In the genomic region with DNA sequence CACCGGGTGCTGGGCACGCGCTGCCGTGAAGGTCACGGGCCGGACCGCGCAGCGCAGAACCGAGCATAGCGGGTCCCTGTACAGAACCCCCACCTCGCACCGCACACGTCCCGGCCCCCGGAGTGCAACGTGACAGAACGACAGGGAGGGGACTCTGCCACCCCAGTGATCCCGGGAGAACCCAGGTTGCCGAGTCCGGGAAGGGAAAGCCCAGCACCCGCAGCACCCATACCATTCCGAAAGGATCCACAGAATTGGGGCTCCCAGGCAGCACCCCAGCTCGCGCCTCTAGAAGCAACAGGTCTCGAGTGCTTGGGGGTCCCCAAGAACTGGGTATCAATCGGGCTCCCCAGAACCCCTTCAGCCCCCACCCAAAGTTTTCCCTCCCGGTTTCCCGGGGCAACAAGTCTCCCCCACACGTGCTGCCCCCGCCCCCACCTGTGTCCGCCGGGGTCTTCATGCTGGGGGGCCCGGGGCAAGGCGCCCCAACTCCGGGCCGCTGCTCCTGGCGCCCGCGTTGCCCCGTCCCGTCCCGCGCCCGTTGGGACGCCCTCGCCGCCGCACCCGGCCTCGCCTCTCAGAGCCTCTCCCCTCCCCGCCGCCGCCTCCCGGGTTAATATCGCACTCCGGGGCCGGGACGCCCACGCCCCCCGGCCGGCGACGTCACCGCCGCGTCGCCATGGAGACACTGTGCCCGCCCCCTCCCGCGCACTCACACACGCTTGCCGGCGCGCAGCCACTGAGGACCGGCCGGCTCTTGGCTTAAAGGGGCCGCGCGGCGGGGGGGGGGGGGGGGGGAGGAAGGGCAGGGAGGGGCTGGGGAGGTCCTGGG, we compare ENCODE assay signal across 8 mouse cellular contexts. TPM values are rescaled to one million over a fixed set of nuclear protein-coding genes. Genes with fewer than 3 reads are reported as not detected.
DNase-seq lines count a peak whose midpoint lies in the region; ATAC-seq lines count a peak whose summit lies in the region.

Gene Erf (minus strand): TSS at position 621 of the 832 bp plus-strand sequence.

- H3K4me2 ChIP-seq in lung, embryonic 16.5 days (ENCODE audit: low read depth, low read length) = peak within 1 kb of the TSS; percentile 95

- no peaks in the 10 kb centered on the region for H3K27me3 ChIP-seq in hindbrain, embryonic 10.5 days (ENCODE audit: insufficient read depth, poor library complexity, severe bottlenecking)
- no peaks in the 10 kb centered on the region for H3K27me3 ChIP-seq in lung, embryonic 16.5 days (ENCODE audit: control insufficient read depth, insufficient read depth, low read depth, low read length)

- H3K4me1 ChIP-seq in hindbrain, embryonic 10.5 days (replicated peaks) = peaks cover 63% of the 10 kb centered on the region
- H3K4me1 ChIP-seq in lung, embryonic 16.5 days (replicated peaks; ENCODE audit: control insufficient read depth, insufficient read depth, low read length) = peaks cover 41% of the 10 kb centered on the region

- peaks cover 17% of the 10 kb centered on the region for H3K36me3 ChIP-seq in hindbrain, embryonic 10.5 days
- H3K36me3 ChIP-seq in lung, embryonic 16.5 days (ENCODE audit: control insufficient read depth, insufficient read depth, low read length) = peaks cover 6% of the 10 kb centered on the region

- H3K9ac ChIP-seq in lung, embryonic 16.5 days (ENCODE audit: low read length) = peak within 1 kb of the TSS; percentile 97

- no peaks in the 10 kb centered on the region for H3K9me3 ChIP-seq in hindbrain, embryonic 10.5 days
- no peaks in the 10 kb centered on the region for H3K9me3 ChIP-seq in lung, embryonic 16.5 days (ENCODE audit: control insufficient read depth, low read length)

- DNase-seq in MN1 (ENCODE audit: low spot score) = peak; percentile 94
- DNase-seq in cerebellum, adult 9-11 months = peak; percentile 92
- peak; percentile 87 to 95 for DNase-seq in frontal cortex, adult 2 months (ENCODE audit: extremely low spot score in 1 of 2, low spot score in 1 of 2)
- DNase-seq in hindbrain, embryonic 10.5 days (ENCODE audit: low spot score) = peak; percentile 96
- peak; percentile 97 for DNase-seq in layer of hippocampus, adult 9-11 months
- peak; percentile 91 for DNase-seq in ovary, adult 18-20 months (ENCODE audit: low spot score)
- peak; percentile 92 for DNase-seq in thymus, postnatal 0 days (ENCODE audit: low spot score)

- ATAC-seq in lung, embryonic 16.5 days (ENCODE audit: low read depth) = peak; percentile 86

- WGBS in hindbrain, embryonic 10.5 days = under 1% methylated on average over 78 of the region's 81 CpGs
- under 1% methylated on average over 67 of the region's 81 CpGs for WGBS in lung, embryonic 16.5 days

- H3K27ac ChIP-seq in hindbrain, embryonic 10.5 days = peak within 1 kb of the TSS; percentile 97
- peak within 1 kb of the TSS; percentile 99 for H3K27ac ChIP-seq in lung, embryonic 16.5 days (ENCODE audit: low read length)

- peak within 1 kb of the TSS; percentile 85 for H3K4me3 ChIP-seq in hindbrain, embryonic 10.5 days
- peak within 1 kb of the TSS; percentile 98 for H3K4me3 ChIP-seq in lung, embryonic 16.5 days (ENCODE audit: low read length)

RNA-seq across cellular contexts. Expression of gene Erf, which starts in this region (rescaled TPM):
- 38.9 TPM in 2 replicates for polyA plus RNA-seq in frontal cortex, adult 2 months (2012; rRNA removed)
- polyA plus RNA-seq in hindbrain, embryonic 10.5 days (2016; fragmentation: Nextera tagmentation; extraction: Ambion mirVana) = 8.0 and 8.6 TPM in 2 replicates
- 10.5 and 13.6 TPM in 2 replicates for polyA plus RNA-seq in lung, embryonic 16.5 days (2015; fragmentation: Nextera tagmentation; extraction: Ambion mirVana)
- 4.5 and 6.4 TPM in 2 replicates for polyA plus RNA-seq in thymus, postnatal 0 days (2015; fragmentation: Nextera tagmentation; extraction: Ambion mirVana)

Comparison
In these comparisons a context has a peak if more than half of its experiments do, and no peak if none do; other contexts are left out.
1. Peak in every context shown above with its lines: DNase-seq, ATAC-seq, H3K4me3 ChIP-seq and H3K27ac ChIP-seq.